Mouse (Mus musculus): Measurements from ENCODE around the gene Cys1. TPM values are rescaled to one million over a fixed set of nuclear protein-coding genes. Genes with fewer than 3 reads are reported as not detected.

Cys1 gene
- polyA plus RNA-seq, 1 experiment: 1.6 TPM

- no peak overlapping the region for H3K4me3 ChIP-seq (ENCODE audit: control insufficient read depth, insufficient read depth, low read length)
- H3K27ac ChIP-seq (ENCODE audit: control insufficient read depth, insufficient read depth, low read length): no peak overlapping the region
- no peak for DNase-seq
- H3K36me3 ChIP-seq (ENCODE audit: control insufficient read depth, insufficient read depth, low read length): no peaks in the 10 kb centered on the region
- no peak for TF ChIP-seq POLR2A (IDR thresholded peaks at IDR 0.05; ENCODE audit: control insufficient read depth, extremely low read depth, insufficient read depth, low read length, poor library complexity)
- TF ChIP-seq CTCF (IDR thresholded peaks at IDR 0.05; ENCODE audit: borderline replicate concordance, control insufficient read depth, extremely low read depth, insufficient read depth, low read length, poor library complexity): no peak
- no peaks in the 10 kb centered on the region for H3K4me1 ChIP-seq (replicated peaks; ENCODE audit: control insufficient read depth, insufficient read depth, low read length)
- WGBS: 49% methylated on average over 4 of the region's 4 CpGs
- H3K27me3 ChIP-seq (ENCODE audit: control insufficient read depth, insufficient read depth, low read length): no peaks in the 10 kb centered on the region
Measured at GRCm38 (mm10) chr12:24661100-24661499, 20.5 kb downstream of the Cys1 start.

GRCm38 (mm10) chr12:24659923-24660322 is 21.7 kb downstream of the Cys1 start:
- 95% methylated on average over 9 of the region's 9 CpGs for WGBS
- TF ChIP-seq CTCF (IDR thresholded peaks at IDR 0.05; ENCODE audit: borderline replicate concordance, control insufficient read depth, extremely low read depth, insufficient read depth, low read length, poor library complexity) (no peak), POLR2A (IDR thresholded peaks at IDR 0.05; ENCODE audit: control insufficient read depth, extremely low read depth, insufficient read depth, low read length, poor library complexity) (no peak)
- no peak for DNase-seq
- no peaks in the 10 kb centered on the region for H3K36me3 ChIP-seq (ENCODE audit: control insufficient read depth, insufficient read depth, low read length)
- no peak overlapping the region for H3K4me3 ChIP-seq (ENCODE audit: control insufficient read depth, insufficient read depth, low read length)
- no peak overlapping the region for H3K27ac ChIP-seq (ENCODE audit: control insufficient read depth, insufficient read depth, low read length)
- no peaks in the 10 kb centered on the region for H3K27me3 ChIP-seq (ENCODE audit: control insufficient read depth, insufficient read depth, low read length)
- H3K4me1 ChIP-seq (replicated peaks; ENCODE audit: control insufficient read depth, insufficient read depth, low read length): no peaks in the 10 kb centered on the region

DNA sequence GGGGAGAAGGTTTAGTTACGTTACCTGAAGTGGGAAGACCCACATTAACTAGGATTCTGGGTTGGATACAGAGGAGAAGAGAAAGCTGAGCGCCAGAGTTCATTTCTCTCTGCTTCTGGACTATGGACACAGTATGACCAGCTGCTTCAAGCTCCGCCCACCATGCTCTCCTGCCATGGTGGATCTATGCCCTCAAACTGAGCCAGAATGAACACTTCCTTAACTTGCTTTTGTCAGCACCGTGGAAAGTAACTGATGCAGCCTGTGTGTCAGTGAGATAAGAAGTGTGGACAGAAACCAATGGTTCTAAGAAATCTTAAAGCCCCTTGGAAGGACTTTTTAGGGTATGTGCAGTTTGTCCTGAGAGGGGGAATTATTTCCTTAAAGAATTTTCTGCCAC is 22.6 kb downstream of the Cys1 start:
- TF ChIP-seq POLR2A (IDR thresholded peaks at IDR 0.05; ENCODE audit: control insufficient read depth, extremely low read depth, insufficient read depth, low read length, poor library complexity) (no peak), CTCF (IDR thresholded peaks at IDR 0.05; ENCODE audit: borderline replicate concordance, control insufficient read depth, extremely low read depth, insufficient read depth, low read length, poor library complexity) (no peak)
- Histone ChIP-seq H3K27ac (ENCODE audit: control insufficient read depth, insufficient read depth, low read length) (no peak overlapping the region), H3K36me3 (ENCODE audit: control insufficient read depth, insufficient read depth, low read length) (no peaks in the 10 kb centered on the region), H3K4me3 (ENCODE audit: control insufficient read depth, insufficient read depth, low read length) (no peak overlapping the region), H3K4me1 (replicated peaks; ENCODE audit: control insufficient read depth, insufficient read depth, low read length) (no peaks in the 10 kb centered on the region), H3K27me3 (ENCODE audit: control insufficient read depth, insufficient read depth, low read length) (no peaks in the 10 kb centered on the region)
- DNase-seq: no peak
- 92% methylated on average over 4 of the region's 4 CpGs for WGBS

DNA sequence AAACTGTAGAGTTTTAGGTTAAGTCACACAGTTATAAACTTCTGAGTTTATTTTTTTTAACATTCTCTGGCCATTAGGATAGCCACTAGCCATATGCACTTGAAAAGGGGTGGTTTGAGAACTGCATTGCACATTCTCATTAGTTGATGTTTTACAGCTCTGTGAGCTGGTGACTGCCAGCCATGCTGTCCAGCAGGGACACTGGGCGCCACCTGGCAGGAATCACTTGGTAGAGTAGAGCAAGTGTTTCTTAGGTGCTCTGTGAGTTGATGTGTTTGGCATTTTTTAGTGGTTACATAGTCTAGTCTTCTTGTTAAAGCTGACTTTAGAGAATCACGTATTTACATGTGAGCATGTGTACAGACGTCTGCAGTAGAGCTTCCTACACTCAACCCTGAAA is 25.2 kb downstream of the Cys1 start:
- no peak for DNase-seq
- 94% methylated on average over 3 of the region's 3 CpGs for WGBS
- Histone ChIP-seq H3K27ac (ENCODE audit: control insufficient read depth, insufficient read depth, low read length) (no peak overlapping the region), H3K4me1 (replicated peaks; ENCODE audit: control insufficient read depth, insufficient read depth, low read length) (peaks cover 4% of the 10 kb centered on the region), H3K4me3 (ENCODE audit: control insufficient read depth, insufficient read depth, low read length) (no peak overlapping the region), H3K27me3 (ENCODE audit: control insufficient read depth, insufficient read depth, low read length) (no peaks in the 10 kb centered on the region), H3K36me3 (ENCODE audit: control insufficient read depth, insufficient read depth, low read length) (no peaks in the 10 kb centered on the region)
- TF ChIP-seq CTCF (IDR thresholded peaks at IDR 0.05; ENCODE audit: borderline replicate concordance, control insufficient read depth, extremely low read depth, insufficient read depth, low read length, poor library complexity) (no peak), POLR2A (IDR thresholded peaks at IDR 0.05; ENCODE audit: control insufficient read depth, extremely low read depth, insufficient read depth, low read length, poor library complexity) (no peak)

DNA sequence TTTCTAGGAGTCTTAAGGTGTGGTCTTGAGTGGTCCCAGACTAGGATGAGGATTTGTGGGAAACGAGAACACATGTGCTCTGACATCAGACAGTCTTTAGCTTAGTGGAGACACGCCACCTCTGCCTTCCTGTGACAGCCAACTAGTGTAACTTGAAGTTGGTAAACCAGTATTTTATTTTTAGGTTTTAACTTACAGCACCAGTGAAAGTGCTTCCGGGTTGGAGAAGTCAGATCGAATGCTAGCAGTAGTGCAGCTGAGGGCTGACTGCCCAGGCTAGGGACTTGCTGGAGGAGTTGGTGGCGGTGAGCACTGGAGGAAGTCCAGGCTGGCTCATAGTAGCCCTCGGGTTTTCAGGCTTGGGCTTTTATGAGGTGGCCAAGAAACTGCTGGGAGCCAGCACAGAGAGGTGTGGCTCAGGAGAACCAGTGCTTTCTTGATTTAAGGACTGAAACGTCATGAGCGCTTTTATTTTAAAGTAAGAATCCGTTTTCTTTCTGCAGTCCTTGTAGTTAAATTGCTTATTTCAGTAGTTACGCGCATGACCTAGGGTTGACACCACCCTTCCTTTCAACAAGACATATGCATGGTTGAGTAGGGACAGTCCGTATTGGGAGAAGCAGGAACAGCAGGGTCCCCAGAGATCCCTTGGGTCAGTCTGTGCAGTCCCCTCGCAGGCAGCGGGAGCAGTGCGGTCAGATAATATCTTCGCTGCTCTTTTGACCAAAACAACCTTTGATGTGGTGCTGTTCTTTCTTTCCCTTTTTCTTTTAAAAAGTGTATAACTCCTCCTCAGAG is 27.3 kb downstream of the Cys1 start:
- no peaks in the 10 kb centered on the region for H3K36me3 ChIP-seq (ENCODE audit: control insufficient read depth, insufficient read depth, low read length)

GRCm38 (mm10) chr12:24651642-24652342 is 29.8 kb downstream of the Cys1 start:
- DNase-seq: peak; percentile 89
- Histone ChIP-seq H3K4me3 (ENCODE audit: control insufficient read depth, insufficient read depth, low read length) (peak overlapping the region; percentile 74), H3K36me3 (ENCODE audit: control insufficient read depth, insufficient read depth, low read length) (no peaks in the 10 kb centered on the region), H3K4me1 (replicated peaks; ENCODE audit: control insufficient read depth, insufficient read depth, low read length) (peaks cover 10% of the 10 kb centered on the region), H3K27me3 (ENCODE audit: control insufficient read depth, insufficient read depth, low read length) (no peaks in the 10 kb centered on the region), H3K27ac (ENCODE audit: control insufficient read depth, insufficient read depth, low read length) (no peak overlapping the region)
- 3% methylated on average over 36 of the region's 36 CpGs for WGBS
- TF ChIP-seq POLR2A (IDR thresholded peaks at IDR 0.05; ENCODE audit: control insufficient read depth, extremely low read depth, insufficient read depth, low read length, poor library complexity): no peak
- 0 out of 2 replicates have a peak, but pooled peaks have one; percentile 7 for TF ChIP-seq CTCF (IDR thresholded peaks at IDR 0.05; ENCODE audit: borderline replicate concordance, control insufficient read depth, extremely low read depth, insufficient read depth, low read length, poor library complexity)

More for the DNA sequence above, 27.3 kb downstream of the Cys1 start:
- Histone ChIP-seq H3K4me1 (replicated peaks; ENCODE audit: control insufficient read depth, insufficient read depth, low read length) (peaks cover 10% of the 10 kb centered on the region), H3K4me3 (ENCODE audit: control insufficient read depth, insufficient read depth, low read length) (no peak overlapping the region), H3K27ac (ENCODE audit: control insufficient read depth, insufficient read depth, low read length) (no peak overlapping the region), H3K27me3 (ENCODE audit: control insufficient read depth, insufficient read depth, low read length) (no peaks in the 10 kb centered on the region)
- 88% methylated on average over 16 of the region's 16 CpGs for WGBS
- no peak for TF ChIP-seq CTCF (IDR thresholded peaks at IDR 0.05; ENCODE audit: borderline replicate concordance, control insufficient read depth, extremely low read depth, insufficient read depth, low read length, poor library complexity)
- TF ChIP-seq POLR2A (IDR thresholded peaks at IDR 0.05; ENCODE audit: control insufficient read depth, extremely low read depth, insufficient read depth, low read length, poor library complexity): no peak
- DNase-seq: no peak

Data from thymus, adult 2 months (tissue).